ENCODE assay signal across 8 mouse cellular contexts in the genomic region with DNA sequence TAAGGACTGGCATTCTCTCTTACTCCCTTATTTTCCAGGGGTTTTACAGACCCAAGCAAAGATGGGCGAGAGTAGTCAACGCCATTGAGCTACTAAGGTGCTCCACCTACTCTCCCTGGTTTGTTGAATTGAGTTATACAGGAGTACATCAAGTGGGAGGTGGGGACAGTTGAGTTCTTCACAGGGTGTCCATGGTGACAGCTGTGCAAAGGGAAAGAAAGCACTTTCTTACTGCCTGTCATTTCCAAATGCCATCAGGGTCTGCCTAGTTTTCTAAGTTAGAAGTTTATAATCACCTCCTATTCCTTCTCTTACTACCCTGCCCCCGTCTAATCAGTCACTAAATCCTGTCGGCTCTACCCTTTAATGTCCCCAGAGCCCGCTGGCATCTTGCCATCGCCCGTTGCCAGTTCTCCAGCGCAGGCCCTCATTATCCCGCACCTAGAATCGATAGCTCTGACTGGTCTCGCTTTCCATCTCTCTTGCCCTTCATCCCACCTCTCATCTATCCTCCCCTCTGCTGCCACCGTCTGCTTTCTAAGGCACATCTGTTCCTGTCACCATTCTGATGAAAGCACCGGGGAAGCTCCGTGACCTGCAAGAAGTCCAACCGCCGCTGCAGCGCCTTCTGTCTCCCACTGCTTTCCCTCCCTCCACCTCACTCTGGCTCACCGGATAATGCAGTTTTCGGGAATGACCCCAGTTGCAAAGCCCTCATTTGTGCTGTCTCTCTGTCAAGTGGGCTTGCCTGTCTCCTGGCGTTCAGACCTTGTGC. TPM values are rescaled to one million over a fixed set of nuclear protein-coding genes. Genes with fewer than 3 reads are reported as not detected.
DNase-seq lines count a peak whose midpoint lies in the region; ATAC-seq lines count a peak whose summit lies in the region.

No protein-coding gene starts in this region.

- H3K4me1 ChIP-seq in heart, embryonic 15.5 days (replicated peaks), result peaks cover 8% of the 10 kb centered on the region
- H3K4me1 ChIP-seq in hindbrain, embryonic 10.5 days (replicated peaks), result peaks cover 12% of the 10 kb centered on the region

- no peak overlapping the region for H3K27ac ChIP-seq in heart, embryonic 15.5 days
- no peak overlapping the region for H3K27ac ChIP-seq in hindbrain, embryonic 10.5 days

- H3K36me3 ChIP-seq in heart, embryonic 15.5 days, result no peaks in the 10 kb centered on the region
- no peaks in the 10 kb centered on the region for H3K36me3 ChIP-seq in hindbrain, embryonic 10.5 days

- no peaks in the 10 kb centered on the region for H3K27me3 ChIP-seq in heart, embryonic 15.5 days
- peaks cover 16% of the 10 kb centered on the region; the same call in 1 of the 2 replicates for H3K27me3 ChIP-seq in hindbrain, embryonic 10.5 days (ENCODE audit: insufficient read depth, poor library complexity, severe bottlenecking)

- WGBS in heart, embryonic 15.5 days, result 20% methylated on average over 20 of the region's 20 CpGs
- 38% methylated on average over 20 of the region's 20 CpGs for WGBS in hindbrain, embryonic 10.5 days

- ATAC-seq in heart, embryonic 15.5 days (replicated peaks; ENCODE audit: insufficient number of reproducible peaks, insufficient read depth, low FRiP score, low read depth), result no peak

- peak overlapping the region; percentile 30 for H3K4me3 ChIP-seq in heart, embryonic 15.5 days
- H3K4me3 ChIP-seq in hindbrain, embryonic 10.5 days, result no peak overlapping the region

- peak overlapping the region; percentile 56 for H3K4me2 ChIP-seq in heart, embryonic 15.5 days

- DNase-seq in heart, adult 8-10 months (ENCODE audit: low spot score), result no peak
- DNase-seq in adrenal gland, postnatal 36 days, result peak; percentile 50 to 63
- peak; percentile 6 for DNase-seq in hindbrain, embryonic 10.5 days (ENCODE audit: low spot score)
- peak; percentile 19 for DNase-seq in mesoderm, embryonic 11.5 days (ENCODE audit: low read depth, low spot score)
- no peak for DNase-seq in frontal cortex, postnatal 10 days (ENCODE audit: low spot score in 2 of 2)
- no peak for DNase-seq in urinary bladder, postnatal 10 days (ENCODE audit: low spot score)
- DNase-seq in left cerebral cortex, adult 18-20 months (ENCODE audit: low spot score in 2 of 2), result no peak

- peak overlapping the region; percentile 31; the same call in 1 of the 2 replicates for H3K9ac ChIP-seq in heart, embryonic 15.5 days

- H3K9me3 ChIP-seq in heart, embryonic 15.5 days (replicated peaks), result no peaks in the 10 kb centered on the region
- H3K9me3 ChIP-seq in hindbrain, embryonic 10.5 days, result no peaks in the 10 kb centered on the region

RNA-seq across cellular contexts. Expression of a gene that starts 15.6 kb away (rescaled TPM):
- 3.2 and 3.6 TPM in 2 replicates for polyA plus RNA-seq in heart, embryonic 15.5 days (2015; fragmentation: Nextera tagmentation; extraction: Ambion mirVana)
- total RNA-seq in heart, adult 8-10 months (2022), result 1 to 10 TPM; 3.1 to 4.2 (median 3.6) TPM
- 10 to 100 TPM; 11.2 to 13.2 TPM for total RNA-seq in adrenal gland, postnatal 36 days (2021)
- polyA plus RNA-seq in hindbrain, embryonic 10.5 days (2016; fragmentation: Nextera tagmentation; extraction: Ambion mirVana), result 8.7 and 10.5 TPM in 2 replicates
- 1 to 10 TPM; 7.9 to 8.6 TPM for total RNA-seq in left cerebral cortex, adult 18-20 months (2021)

RNA-seq across cellular contexts. Expression of a gene that starts 51.0 kb away (rescaled TPM):
- polyA plus RNA-seq in heart, embryonic 15.5 days (2015; fragmentation: Nextera tagmentation; extraction: Ambion mirVana), result 0.03 and 0.06 TPM in 2 replicates
- total RNA-seq in heart, adult 8-10 months (2022), result under 1 TPM; 0.11 to 0.23 (median 0.16) TPM
- under 1 TPM; 0.46 to 0.56 TPM for total RNA-seq in adrenal gland, postnatal 36 days (2021)
- 0.31 and 0.77 TPM in 2 replicates for polyA plus RNA-seq in hindbrain, embryonic 10.5 days (2016; fragmentation: Nextera tagmentation; extraction: Ambion mirVana)
- total RNA-seq in left cerebral cortex, adult 18-20 months (2021), result 10 to 100 TPM; 67.5 to 87.1 TPM

Comparison
In these comparisons a context has a peak if more than half of its experiments do, and no peak if none do; other contexts are left out.
1. DNase-seq: peak in adrenal gland, postnatal 36 days (2 of 2), hindbrain, embryonic 10.5 days (single experiment) and mesoderm, embryonic 11.5 days (single experiment); none in heart, adult 8-10 months (single experiment), frontal cortex, postnatal 10 days (0 of 2), urinary bladder, postnatal 10 days (single experiment) and left cerebral cortex, adult 18-20 months (0 of 2).
2. RNA of a gene that starts 51.0 kb away (total RNA-seq): 67.5 to 87.1 TPM in left cerebral cortex, adult 18-20 months; 0.46 to 0.56 TPM in adrenal gland, postnatal 36 days and 0.11 to 0.23 TPM in heart, adult 8-10 months; every median in the first group is over 10 times any median in the second.